Mouse (Mus musculus) CD4-positive, CD25-positive, alpha-beta regulatory T cell, adult 4 months (primary cell): ENCODE measurements around the gene Ndufs8. TPM values are rescaled to one million over a fixed set of nuclear protein-coding genes. Genes with fewer than 3 reads are reported as not detected.
A peak's percentile ranks its signal among the peaks of the same experiment; 100 is the strongest.
"Not testable (repeated sequence)": the region's sequence is repeated elsewhere in the genome, so short reads cannot be mapped to it uniquely, and the experiment has no call there.

Experiments used
- ATAC-seq: one replicate; pipeline ENCODE4 v1.8.0; 2017
- polyA plus RNA-seq, 2 experiments: library from polyadenylated mRNA; unstranded; fragments of 100-300 nt; shearing (Covaris generic); gene quantifications; one replicate each; pipeline ENCODE4 v1.2.1; 2017

Ndufs8 gene
- polyA plus RNA-seq, result 100 to 1,000 TPM; 219 to 234 TPM

DNA sequence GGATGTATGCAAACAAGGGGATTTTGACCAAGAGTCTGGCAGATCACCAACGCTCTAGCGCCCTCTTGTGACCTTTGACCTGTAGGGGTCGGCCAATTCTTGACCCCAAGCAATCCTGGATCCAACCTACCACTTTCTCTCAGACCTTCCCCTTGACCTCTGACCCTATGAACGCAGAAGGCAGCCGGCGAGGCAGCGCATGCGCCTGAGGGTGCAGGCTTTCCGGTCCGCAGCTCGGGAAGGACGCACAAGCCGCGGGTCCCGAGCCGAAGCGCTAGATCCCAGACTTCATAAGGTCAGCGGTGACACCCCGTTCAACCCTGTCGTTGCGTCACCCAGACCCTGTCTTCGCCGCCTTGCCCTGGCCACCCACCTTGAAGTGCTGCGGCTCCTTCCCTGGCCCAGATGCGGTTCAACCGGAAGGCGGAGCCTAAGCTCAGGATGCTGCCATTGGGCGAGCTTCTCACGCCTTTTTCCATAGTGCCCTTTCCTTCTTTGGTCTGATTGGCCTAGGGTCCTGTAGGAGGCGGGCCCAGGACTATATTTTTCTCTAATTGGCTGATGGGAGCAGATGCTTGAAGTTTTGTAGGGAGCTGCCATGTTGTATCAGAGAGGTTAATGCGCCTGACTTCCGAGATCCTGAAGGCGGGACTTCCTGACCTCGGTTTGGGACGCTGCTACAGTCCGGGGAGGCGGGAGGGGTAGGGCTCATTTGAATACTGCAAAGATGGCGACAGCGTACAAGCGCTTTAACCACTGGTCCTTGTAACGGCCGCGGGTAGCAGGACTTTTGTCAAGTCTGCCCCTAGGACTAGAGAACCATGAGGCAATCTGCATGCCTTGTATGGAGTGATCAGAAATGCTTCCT is at the start of gene Ndufs8:
Ndufs8 (minus strand) TSS at position 438 of the 868 bp plus-strand sequence.
- peak; percentile 99 for ATAC-seq

DNA sequence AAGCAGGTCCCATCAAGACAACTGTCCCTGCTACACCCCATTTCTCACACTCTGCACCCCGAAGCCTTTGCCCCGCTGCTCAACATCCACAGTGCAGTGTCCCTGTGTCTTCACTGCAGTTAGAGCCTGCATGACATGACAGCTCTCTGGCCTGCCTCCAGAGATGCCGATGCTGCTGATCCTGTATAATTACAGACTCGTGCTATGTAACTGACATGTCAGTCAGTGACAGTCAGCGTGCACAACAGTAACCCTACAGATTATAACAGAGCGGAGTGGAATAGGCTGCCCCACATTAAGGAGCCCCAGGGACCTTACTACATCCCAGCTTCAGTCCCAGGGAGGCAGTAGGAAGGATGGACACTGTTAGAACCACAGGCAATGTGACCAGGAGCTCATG is 49.2 kb upstream of the Ndufs8 start:
- not testable (repeated sequence) for ATAC-seq

DNA sequence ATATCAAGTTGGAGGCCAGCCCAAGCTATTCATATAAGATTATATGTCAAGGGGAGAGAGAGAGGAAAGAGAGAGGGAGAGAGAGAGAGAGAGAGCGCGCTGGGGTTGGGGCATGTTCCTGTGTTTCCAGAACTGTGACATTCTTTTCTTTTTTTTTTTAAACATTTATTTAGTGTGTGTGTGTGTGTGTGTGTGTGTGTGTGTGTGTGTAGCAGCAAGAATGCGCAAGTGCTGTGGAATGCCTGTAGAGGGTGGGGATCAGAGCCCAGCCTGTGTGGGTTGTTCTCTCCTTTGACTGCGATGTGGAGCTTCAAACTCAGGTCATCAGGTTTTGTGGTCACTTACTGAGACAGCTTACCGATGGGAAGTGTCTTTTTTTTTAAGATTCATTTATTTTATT is 47.6 kb upstream of the Ndufs8 start:
- ATAC-seq, result no peak

DNA sequence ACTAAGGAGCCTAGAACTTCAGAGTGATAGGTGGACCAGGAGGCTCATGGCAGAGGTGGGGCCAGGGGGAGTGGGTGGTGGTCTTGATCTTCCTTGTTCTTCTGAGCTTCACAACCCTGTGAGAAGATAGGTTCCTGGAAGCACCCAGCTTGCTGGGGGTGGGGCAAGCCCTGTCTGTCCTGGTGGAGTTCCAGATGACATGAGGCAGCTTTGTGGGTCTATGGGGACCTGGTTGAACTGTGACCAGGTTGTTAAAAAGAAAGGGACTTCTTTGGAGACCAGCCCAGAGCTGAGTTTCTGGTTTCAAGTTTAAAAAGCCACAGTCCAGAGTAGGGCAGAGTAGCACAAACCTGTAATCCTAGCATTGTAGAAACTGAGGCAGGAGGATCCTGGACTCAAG is 46.5 kb upstream of the Ndufs8 start:
- ATAC-seq, result no peak

DNA sequence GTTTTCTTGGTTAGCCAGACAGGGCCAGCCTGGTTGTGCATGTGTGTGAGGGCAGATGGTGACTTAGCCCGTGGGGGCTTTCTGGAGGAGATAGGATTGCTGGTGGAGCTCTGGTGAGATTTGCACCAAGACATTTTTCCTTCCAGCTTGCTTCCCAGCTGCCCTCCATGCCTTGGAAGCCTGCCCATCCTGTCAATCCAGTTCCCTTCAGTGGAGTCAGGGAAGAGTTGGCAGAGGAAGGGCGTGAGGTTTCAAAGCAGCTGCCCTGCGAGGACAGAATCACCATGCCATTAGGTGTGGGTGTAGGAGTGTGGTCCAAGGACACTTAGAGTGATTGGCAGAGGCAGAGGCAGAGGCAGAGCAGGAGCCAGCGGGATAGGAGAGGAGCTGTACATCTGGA is 45.9 kb upstream of the Ndufs8 start, which contains the start of gene Aldh3b3:
Aldh3b3 (plus strand) TSS at position 176 of the 400 bp plus-strand sequence.
- ATAC-seq, result no peak

DNA sequence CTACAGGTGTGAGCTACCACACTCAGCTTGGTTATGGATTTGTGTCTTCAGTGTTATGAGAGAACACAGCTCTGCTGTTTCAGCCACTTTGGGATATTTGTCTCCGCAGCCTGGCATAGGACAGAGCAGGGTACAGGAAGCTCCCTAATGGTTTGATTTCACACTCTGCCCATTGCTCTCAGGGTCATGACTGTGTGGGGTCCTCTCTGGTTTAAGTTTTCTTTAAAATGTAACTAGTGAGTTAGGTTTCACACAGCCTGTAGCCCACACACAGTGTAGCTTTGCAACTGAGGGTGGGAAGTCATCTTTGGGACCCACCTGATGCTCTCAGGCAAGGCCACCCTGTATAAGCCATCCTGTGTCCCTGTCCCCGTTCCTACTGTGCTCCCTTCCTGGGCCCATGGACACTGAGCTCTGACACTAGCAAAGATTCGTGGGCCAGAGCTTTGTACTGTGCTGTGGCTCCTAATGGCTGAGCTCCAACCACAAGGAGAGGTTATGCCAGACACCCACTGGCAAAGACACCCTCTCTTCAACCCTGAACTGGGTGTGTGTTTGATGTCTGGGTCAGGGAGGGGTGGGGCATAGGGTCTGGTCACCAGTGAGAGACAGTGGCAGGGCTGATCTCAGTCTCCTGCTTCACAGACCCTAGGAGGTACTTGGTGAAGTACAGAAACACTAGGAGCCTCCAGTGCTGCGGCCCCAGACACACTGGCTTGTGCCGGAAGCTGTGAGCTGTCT is 44.9 kb upstream of the Ndufs8 start:
- not testable (repeated sequence) for ATAC-seq

DNA sequence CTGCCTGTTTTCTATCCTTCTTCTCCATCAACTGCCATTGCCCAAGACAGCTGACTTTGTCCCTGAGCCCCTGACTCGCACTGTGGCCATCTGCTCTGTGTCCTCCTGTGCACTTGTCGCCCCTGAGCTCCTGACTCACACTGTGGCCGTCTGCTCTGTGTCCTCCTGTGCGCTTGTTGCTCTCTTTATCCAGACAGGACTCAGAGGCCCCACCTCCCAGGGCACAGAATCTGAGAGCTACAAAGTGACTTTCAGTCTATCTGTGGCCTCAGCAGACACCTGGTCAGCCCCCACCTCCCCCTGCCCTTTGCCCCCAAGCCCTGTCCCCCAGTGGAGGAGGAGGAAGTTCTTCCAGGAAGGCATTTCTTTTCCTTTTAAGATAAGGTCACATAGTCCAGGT is 43.2 kb upstream of the Ndufs8 start:
- no peak for ATAC-seq

DNA sequence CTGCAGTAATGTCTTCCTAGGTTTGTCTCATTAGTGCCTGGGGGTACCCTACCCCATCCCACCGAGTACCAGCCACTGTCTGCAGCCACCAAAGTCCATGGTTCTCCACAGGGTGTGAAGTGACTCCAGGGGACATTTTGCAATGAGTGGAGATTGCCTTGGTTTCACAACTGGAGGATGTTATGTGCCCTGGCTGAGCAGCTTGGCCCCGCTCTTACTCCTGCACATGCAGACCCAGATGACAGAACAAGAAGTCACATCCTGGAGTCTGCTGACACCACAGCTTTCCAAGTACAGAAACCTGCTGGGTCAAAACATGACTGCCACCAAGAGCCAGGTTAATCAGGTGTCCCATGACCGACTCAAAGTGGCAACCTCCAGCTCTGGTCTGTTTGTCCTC is 42.5 kb upstream of the Ndufs8 start:
- ATAC-seq, result no peak

DNA sequence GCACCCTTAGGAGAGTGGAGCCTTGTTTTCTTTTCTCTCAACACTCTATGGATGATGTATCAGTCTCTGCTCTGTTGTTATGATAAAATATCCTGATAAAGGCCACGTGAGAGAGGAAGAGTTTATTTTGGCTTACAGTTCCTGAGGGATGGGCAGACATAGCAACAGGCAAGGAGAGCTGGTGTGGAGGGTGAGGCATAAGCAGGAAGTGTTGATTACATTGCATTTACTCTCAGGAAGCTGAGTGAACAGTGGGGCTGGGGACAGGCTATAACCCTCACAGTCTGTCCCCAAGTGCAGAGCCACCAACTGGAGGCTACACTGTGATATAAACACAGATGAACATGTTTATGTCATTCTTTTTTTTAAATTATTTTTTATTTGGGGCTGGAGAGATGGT is 39.5 kb upstream of the Ndufs8 start:
- ATAC-seq, result no peak

DNA sequence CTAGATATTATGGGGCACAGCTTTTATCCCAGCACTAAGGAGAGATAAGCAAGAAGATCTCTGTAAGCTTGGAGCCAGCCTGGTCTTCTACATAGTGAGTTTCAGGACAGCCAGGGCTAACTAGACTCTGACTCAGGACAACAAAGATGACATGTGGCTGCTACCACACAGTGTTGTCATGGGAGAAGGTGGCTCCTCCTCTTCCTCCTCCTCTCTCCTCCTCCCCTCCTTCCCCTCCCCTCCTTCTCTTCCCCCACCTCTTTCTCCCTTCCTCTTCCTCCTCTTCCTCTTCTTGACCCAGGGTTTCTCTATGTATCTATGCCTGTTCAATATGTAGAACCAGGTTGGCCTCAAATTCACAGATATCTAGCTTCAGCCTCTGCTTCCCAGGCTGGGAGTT is 38.9 kb upstream of the Ndufs8 start:
- no peak for ATAC-seq

DNA sequence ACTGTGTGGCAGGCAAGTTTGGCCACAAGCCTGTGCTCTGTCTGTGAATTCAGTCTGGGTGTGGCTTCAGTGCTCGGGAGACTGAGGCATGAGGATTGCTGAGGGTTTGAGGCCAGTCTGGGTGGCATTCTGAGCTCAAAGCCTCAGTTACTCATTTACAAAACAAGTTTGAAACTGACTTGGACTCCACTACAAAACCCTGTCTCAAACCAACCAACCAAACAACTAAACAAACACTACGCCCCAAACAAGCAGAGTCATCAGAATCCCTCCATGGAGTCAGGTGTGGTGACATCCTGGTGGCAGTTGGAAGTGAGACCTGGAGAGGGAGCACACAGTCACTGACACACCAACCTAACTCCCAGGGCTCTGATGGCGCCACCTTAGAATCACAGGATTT is 37.8 kb upstream of the Ndufs8 start:
- no peak for ATAC-seq

DNA sequence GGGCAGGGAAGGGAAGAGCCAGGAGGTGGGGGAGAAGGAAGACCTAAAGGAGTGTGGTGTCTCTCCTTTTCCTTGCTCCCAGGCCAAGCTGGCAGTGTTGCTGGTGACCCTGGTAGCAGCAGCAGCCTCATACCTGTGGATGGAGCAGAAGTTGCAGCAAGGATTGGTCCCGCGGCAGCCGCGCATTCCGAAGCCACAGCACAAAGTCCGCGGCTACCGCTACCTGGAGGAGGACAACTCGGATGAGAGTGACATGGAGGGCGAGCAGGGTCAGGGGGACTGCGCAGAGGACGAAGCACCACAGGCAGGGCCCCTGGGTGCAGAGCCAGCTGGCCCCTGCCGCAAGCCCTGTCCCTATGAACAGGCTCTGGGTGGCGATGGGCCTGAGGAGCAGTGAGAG is 36.0 kb upstream of the Ndufs8 start:
- no peak for ATAC-seq

DNA sequence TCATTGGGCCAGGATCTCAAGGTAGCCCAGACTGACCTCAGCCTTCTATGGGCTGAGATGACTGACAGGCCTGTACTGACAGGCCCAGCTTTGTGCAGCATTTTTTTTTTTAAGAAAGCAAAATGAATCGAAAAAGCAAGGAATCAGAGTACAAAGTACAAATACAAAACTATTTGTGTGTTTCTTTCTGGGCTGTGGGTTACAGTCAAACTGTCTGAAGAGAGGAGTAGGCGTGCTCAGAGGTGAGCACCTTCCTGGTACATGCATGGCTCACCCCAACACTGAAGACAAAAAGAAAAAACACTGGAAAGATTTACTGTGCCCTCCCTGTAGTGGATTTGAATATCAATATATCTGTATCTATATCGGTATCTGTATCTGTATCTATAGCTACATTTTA is 35.2 kb upstream of the Ndufs8 start:
- ATAC-seq, result no peak

DNA sequence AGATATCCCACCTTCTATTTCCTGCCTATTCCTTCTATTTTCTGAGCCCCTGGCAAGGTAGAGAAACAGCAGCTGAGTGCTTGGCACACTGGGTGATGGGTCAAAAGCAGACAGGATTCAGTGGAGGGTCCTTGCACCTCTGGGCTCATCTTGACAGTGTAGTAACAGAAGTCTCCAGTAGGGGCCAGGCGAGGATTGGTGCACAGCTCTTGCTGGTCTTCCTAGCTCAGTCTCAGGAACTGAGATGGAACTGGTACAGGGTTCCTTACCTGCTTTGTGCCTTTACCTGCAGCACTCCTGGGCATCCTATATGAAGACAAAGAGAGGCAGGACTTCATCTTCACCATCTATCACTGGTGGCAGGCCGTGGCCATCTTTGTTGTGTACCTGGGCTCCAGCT is 34.1 kb upstream of the Ndufs8 start:
- peak; percentile 50 for ATAC-seq

DNA sequence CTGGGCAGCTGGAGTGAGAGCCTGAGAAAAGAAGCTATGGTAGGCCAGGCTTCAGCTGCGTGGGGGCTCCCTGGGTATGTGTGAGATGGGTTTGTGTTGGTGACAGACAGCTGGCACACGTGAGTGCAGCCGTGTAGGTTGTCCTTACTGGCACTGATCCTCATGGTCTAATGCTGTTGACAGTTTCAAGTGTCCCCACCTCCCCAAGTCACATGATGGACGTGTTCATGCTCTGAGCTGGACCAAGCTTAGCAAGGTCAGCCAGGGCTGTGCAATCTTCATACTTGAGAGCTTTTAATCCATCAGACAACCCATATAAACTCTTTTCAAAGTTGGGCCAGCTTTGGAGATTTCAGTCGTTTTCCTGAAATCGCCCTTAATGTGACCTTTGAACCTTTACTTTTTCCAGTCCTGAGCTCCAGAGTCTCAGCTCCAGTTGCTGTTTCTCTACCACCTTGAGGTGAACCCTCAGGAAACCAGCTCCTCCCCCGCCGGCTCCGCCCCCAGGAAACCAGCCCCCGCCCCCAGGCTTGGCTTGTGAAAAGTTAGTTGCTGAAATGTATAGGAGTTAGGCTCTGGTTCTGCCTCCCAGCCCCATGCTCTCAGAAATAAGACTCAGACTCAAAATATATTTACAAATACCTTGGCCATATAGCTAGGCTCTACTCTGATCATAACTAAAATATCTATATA is 33.4 kb upstream of the Ndufs8 start:
- ATAC-seq, result peak; percentile 50

DNA sequence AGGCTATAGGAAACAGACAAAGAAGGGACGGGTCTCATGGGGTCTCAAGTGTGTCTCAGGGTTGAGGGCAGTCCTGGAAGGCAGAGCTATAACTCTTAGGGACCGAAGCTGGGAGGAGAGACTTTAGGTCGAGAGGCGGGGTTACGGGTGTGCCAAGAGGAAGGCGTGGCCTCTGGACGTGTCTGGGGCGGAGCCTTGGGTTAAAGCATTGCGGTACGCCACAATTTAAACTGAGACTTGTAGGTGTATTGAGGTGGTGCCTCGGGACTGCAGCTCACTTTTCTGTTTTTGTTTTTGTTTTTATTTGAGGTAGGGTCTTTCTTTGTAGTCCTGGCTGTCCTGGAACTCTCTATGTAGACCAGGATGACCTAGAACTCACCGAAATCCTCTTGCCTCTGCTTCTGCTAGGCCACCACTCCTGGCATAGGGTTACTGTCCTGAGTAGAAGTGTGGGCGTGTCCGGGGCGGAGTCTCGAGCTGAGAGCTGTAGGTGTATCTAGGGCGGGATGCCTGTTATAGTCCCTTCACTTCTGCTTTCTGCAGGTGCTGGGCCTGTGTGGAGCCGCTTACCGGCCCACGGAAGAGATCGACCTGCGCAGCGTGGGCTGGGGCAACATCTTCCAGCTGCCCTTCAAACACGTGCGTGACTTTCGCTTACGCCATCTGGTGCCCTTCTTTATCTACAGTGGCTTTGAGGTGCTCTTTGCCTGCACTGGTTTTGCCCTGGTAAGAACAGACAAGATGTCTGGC is 30.6 kb upstream of the Ndufs8 start:
- ATAC-seq, result peak; percentile 82

DNA sequence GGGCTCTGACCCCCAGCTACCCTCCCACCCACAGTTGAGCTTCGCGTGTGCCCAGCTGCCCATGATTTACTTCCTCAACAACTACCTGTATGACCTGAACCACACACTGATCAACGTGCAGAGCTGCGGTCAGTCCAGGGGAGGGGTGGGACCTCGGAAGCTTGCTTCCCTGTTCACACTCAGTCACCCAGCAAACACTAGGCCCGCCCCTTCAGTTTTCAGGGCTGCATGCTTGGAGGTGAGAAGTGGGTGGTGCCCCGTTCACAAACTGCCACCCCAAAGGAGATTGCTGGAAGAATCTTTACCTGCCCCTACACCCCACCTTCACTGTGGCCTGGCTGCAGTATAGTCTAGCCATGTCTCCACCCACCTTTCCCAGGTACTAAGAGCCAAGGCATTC is 29.7 kb upstream of the Ndufs8 start:
- no peak for ATAC-seq

DNA sequence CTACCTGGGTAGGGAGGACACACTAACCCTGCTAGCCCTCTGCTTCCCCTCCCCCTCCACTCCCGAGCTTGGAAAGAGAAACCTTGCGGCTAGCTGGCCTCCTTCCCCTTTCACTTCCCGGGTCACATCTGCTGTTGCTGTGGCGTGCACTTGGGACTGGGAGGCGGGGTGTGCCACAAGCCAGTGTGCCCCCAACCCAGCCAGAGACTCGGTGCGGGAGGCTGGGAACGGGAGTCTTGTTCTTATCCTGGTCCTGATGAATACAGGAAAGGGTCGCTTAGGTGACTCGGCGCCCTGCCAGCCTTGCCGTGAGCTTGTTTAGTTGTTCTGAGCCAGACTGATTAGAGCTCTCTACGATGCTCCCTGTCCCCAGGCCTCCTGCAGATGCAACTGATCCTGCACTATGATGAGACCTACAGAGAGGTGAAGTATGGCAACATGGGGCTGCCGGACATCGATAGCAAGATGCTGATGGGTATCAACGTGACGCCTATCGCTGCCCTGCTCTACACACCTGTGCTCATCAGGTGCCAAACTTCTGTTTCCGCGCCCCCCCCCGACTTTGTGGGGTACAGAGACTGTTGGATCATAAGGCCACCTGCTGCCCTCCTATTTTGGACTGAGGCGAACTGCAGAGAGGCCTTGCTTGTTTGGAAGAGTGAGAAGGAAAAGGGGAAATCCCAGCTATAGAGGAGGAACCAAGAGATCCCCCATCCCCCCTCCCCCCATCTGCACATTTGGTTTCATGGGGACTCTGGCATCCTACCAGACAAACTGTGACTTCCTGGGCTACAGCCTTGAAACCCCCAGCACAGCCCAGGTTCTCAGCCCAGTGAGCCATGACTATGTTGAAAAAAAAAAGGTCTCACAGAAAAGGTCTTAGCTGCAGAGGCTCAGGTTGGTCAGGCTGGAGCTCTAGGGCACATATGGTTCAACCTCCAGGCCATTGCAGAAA is 23.6 kb upstream of the Ndufs8 start:
- ATAC-seq, result peak; percentile 59

DNA sequence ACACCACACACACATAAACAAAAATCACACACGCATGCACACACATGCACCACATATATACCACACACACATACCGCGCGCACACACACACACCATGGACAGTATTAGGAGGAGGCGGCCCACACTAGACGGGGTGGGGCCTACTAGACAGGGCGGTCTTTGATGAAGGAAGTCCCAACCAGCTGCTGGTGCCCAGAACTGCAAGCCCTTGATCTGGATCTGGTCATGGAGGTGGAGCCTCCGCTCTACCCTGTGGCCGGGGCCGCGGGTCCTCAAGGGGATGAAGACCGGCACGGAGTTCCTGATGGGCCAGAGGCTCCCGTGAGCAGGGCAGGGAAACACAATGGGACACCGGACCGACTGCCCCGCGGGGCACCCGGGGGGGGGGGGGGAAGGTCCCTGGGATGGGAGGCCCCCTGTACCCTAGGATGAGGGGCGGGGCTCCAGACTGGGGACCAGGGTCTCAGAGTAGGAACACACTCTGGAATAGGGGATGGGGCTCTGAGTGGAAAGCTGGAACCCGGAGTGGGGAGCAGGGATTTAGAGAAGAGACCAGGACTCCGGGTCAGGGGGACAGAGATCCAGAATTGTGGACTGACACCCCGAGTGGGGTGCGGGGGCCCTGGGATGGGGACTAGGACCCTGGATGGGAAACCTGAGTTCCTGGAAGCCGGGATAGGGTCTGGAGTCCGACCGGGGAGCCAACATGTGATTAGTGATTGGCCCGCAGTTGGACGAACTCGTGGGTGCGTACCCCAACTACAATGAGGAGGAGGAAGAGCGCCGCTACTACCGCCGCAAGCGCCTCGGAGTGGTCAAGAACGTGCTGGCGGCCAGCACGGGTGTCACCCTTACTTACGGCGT is 22.7 kb upstream of the Ndufs8 start, which contains the start of gene Unc93b1:
Unc93b1 (plus strand) TSS at position 155 of the 864 bp plus-strand sequence.
- ATAC-seq, result peak; percentile 89

DNA sequence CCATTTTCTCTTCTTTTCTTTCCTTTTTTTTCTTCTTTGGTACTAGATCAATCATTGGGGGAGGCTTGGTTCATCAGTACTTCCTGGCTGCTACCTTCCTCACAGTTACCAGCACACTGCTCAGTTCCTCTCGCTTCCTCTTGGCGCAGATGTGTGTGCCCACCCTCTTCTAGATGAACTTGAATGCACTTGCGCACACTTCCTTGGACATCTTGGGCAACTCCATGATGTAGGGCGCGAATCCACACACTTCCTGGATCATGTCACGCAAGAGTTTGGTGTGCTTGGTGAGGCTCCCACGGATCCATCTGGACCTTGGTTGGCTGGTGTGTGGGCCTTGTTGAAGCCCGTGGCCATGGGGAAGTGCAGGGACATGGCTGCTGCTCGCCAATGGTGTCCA is 19.1 kb upstream of the Ndufs8 start:
- ATAC-seq, result no peak
